Mouse (Mus musculus): ENCODE results near the gene Gm20458. TPM values are rescaled to one million over a fixed set of nuclear protein-coding genes. Genes with fewer than 3 reads are reported as not detected.
A peak's percentile ranks its signal among the peaks of the same experiment; 100 is the strongest.

The Gm20458 gene
- polyA plus RNA-seq, 1 experiment = 22.1 TPM

GRCm38 (mm10) chr2:164444701-164445100 is 16.1 kb upstream of the Gm20458 start:
- no peak for DNase-seq
- WGBS = 76% methylated on average over 2 of the region's 2 CpGs
- Histone ChIP-seq H3K36me3 (ENCODE audit: control insufficient read depth, insufficient read depth, low read length) (no peaks in the 10 kb centered on the region; the same call in 1 of the 2 replicates), H3K27me3 (replicated peaks; ENCODE audit: control insufficient read depth, insufficient read depth, low read length) (no peaks in the 10 kb centered on the region), H3K4me1 (ENCODE audit: control insufficient read depth, insufficient read depth, low read length) (peaks cover 8% of the 10 kb centered on the region; the same call in 1 of the 2 replicates), H3K27ac (ENCODE audit: insufficient read depth, low read depth, low read length) (no peak overlapping the region), H3K4me3 (ENCODE audit: insufficient read depth, low read depth, low read length) (no peak overlapping the region)
- TF ChIP-seq CTCF (conservative IDR thresholded peaks at IDR 0.05; ENCODE audit: insufficient read depth, insufficient read length, low read depth, low read length) = no peak
- TF ChIP-seq POLR2A (IDR thresholded peaks at IDR 0.05; ENCODE audit: low read depth, low read length) = no peak

DNA sequence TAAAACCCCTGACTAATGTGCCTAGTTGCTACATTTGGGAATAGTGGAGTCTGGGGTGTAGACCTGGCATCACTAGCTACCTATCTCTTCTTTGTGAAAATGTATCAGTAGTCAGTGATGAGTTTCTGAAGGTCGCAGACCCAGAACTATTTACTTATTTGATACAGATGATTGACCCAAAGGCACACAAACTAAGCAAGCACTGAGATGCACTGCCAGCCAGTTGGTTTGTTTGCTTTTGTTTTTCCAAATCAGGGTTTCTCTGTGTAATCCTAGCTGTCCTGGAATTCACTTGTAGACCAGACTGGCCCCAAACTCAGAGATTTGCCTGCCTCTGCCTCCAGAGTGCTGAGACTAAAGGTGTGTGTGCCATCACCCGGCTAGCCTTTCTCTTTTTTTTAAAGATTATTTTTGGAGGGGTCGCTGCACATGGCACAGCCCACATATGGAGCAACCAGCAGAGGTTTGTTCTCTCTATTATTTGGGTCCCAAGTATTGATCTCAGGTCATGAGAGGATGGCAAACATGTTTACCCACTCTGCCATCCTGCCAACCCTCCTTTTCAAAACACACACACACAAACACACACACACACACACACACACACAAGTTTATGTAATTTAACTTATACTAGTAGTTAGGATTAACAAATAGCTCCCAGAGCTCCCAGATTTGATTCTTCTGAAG is 15.2 kb upstream of the Gm20458 start:
- no peak for DNase-seq
- 0 out of 2 replicates have a peak overlapping the region, but pooled peaks have one; percentile 8 for H3K27ac ChIP-seq (ENCODE audit: insufficient read depth, low read depth, low read length)
- H3K4me1 ChIP-seq (ENCODE audit: control insufficient read depth, insufficient read depth, low read length) = peaks cover 8% of the 10 kb centered on the region; the same call in 1 of the 2 replicates
- no peaks in the 10 kb centered on the region for H3K27me3 ChIP-seq (replicated peaks; ENCODE audit: control insufficient read depth, insufficient read depth, low read length)
- WGBS = 78% methylated on average over 3 of the region's 3 CpGs
- H3K4me3 ChIP-seq (ENCODE audit: insufficient read depth, low read depth, low read length) = no peak overlapping the region
- H3K36me3 ChIP-seq (ENCODE audit: control insufficient read depth, insufficient read depth, low read length) = no peaks in the 10 kb centered on the region
- TF ChIP-seq POLR2A (IDR thresholded peaks at IDR 0.05; ENCODE audit: low read depth, low read length) = no peak
- no peak for TF ChIP-seq CTCF (conservative IDR thresholded peaks at IDR 0.05; ENCODE audit: insufficient read depth, insufficient read length, low read depth, low read length)

- WGBS = 50% methylated on average over 3 of the region's 3 CpGs
- no peaks in the 10 kb centered on the region for H3K36me3 ChIP-seq (ENCODE audit: control insufficient read depth, insufficient read depth, low read length)
- H3K4me1 ChIP-seq (ENCODE audit: control insufficient read depth, insufficient read depth, low read length) = peaks cover 8% of the 10 kb centered on the region; the same call in 1 of the 2 replicates
- no peaks in the 10 kb centered on the region for H3K27me3 ChIP-seq (replicated peaks; ENCODE audit: control insufficient read depth, insufficient read depth, low read length)
- peak; percentile 61 for DNase-seq
- peak overlapping the region; percentile 34; the same call in 1 of the 2 replicates for H3K27ac ChIP-seq (ENCODE audit: insufficient read depth, low read depth, low read length)
- H3K4me3 ChIP-seq (ENCODE audit: insufficient read depth, low read depth, low read length) = no peak overlapping the region
- TF ChIP-seq POLR2A (IDR thresholded peaks at IDR 0.05; ENCODE audit: low read depth, low read length) = no peak
- no peak for TF ChIP-seq CTCF (conservative IDR thresholded peaks at IDR 0.05; ENCODE audit: insufficient read depth, insufficient read length, low read depth, low read length)
Observed at GRCm38 (mm10) chr2:164446086-164446469, 14.7 kb upstream of the Gm20458 start.

DNA sequence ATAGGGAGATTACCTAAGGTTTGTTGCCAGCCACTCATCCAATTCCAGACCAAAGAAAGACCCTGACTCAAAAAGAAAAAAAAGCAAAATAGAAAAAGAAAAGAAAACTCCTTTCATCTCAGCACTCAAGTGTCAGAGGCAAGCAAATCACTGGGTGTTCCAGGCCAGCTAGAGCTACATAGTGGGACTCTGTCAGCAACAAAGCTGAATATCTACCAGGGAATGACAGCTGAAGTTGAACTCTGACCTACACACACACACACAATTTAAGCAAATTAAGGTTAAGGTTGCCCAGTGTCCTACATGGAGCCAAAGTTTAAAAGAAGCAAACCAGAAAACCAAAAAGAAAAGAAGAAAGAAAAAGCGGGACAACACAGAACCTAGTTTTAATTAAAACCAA is 12.6 kb upstream of the Gm20458 start:
- Histone ChIP-seq H3K27ac (ENCODE audit: insufficient read depth, low read depth, low read length) (no peak overlapping the region), H3K36me3 (ENCODE audit: control insufficient read depth, insufficient read depth, low read length) (no peaks in the 10 kb centered on the region), H3K4me1 (ENCODE audit: control insufficient read depth, insufficient read depth, low read length) (peaks cover 13% of the 10 kb centered on the region), H3K4me3 (ENCODE audit: insufficient read depth, low read depth, low read length) (no peak overlapping the region), H3K27me3 (replicated peaks; ENCODE audit: control insufficient read depth, insufficient read depth, low read length) (no peaks in the 10 kb centered on the region)
- TF ChIP-seq CTCF (conservative IDR thresholded peaks at IDR 0.05; ENCODE audit: insufficient read depth, insufficient read length, low read depth, low read length) (no peak), POLR2A (IDR thresholded peaks at IDR 0.05; ENCODE audit: low read depth, low read length) (no peak)
- 52% methylated on average over 1 of the region's 1 CpGs for WGBS
- peak; percentile 66 for DNase-seq

- Histone ChIP-seq H3K27me3 (replicated peaks; ENCODE audit: control insufficient read depth, insufficient read depth, low read length) (no peaks in the 10 kb centered on the region), H3K4me3 (ENCODE audit: insufficient read depth, low read depth, low read length) (no peak overlapping the region), H3K4me1 (ENCODE audit: control insufficient read depth, insufficient read depth, low read length) (peaks cover 14% of the 10 kb centered on the region), H3K36me3 (ENCODE audit: control insufficient read depth, insufficient read depth, low read length) (no peaks in the 10 kb centered on the region), H3K27ac (ENCODE audit: insufficient read depth, low read depth, low read length) (no peak overlapping the region)
- DNase-seq = peak; percentile 54
- 37% methylated on average over 5 of the region's 5 CpGs for WGBS
- TF ChIP-seq POLR2A (IDR thresholded peaks at IDR 0.05; ENCODE audit: low read depth, low read length) (no peak), CTCF (conservative IDR thresholded peaks at IDR 0.05; ENCODE audit: insufficient read depth, insufficient read length, low read depth, low read length) (no peak)
Observed at GRCm38 (mm10) chr2:164448921-164449320, 11.8 kb upstream of the Gm20458 start.

DNA sequence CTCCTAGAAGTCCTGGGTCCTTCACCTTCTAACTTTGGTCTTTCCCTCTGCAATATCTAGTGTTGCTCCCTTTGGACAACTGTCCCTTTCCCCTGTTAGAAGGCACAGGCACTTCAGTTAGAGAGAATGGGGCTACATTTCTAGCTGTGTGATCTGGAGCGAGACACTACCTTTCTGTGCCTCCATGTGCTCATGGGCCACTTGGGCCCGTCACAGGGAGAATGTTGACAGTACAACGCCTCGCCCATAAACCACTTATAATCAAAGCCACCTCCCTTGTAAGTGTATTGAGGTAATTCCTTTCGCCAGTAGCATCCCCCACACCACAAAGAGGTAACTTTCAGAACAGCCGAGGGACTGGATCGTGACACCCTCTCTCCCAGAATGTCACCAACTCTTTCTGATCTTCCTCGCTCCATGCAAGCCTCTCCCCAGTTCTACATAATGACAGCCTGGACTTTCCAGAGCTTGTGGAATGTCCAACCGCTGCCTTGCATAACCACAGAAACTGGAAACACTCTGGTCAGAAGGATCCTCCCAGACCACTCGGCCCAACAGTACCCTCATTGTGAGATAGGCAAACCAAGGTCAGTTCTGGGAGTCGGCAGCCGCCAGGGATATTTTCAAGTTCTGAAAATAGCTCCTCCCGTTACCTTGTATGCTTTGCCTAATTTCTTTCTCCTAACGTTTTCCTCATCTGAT is 11.3 kb upstream of the Gm20458 start:
- TF ChIP-seq CTCF (conservative IDR thresholded peaks at IDR 0.05; ENCODE audit: insufficient read depth, insufficient read length, low read depth, low read length) (no peak), POLR2A (IDR thresholded peaks at IDR 0.05; ENCODE audit: low read depth, low read length) (no peak)
- H3K4me3 ChIP-seq (ENCODE audit: insufficient read depth, low read depth, low read length) = no peak overlapping the region
- no peak for DNase-seq
- WGBS = 82% methylated on average over 14 of the region's 14 CpGs
- peaks cover 19% of the 10 kb centered on the region for H3K4me1 ChIP-seq (ENCODE audit: control insufficient read depth, insufficient read depth, low read length)
- H3K27ac ChIP-seq (ENCODE audit: insufficient read depth, low read depth, low read length) = no peak overlapping the region
- no peaks in the 10 kb centered on the region for H3K36me3 ChIP-seq (ENCODE audit: control insufficient read depth, insufficient read depth, low read length)
- no peaks in the 10 kb centered on the region for H3K27me3 ChIP-seq (replicated peaks; ENCODE audit: control insufficient read depth, insufficient read depth, low read length)

DNA sequence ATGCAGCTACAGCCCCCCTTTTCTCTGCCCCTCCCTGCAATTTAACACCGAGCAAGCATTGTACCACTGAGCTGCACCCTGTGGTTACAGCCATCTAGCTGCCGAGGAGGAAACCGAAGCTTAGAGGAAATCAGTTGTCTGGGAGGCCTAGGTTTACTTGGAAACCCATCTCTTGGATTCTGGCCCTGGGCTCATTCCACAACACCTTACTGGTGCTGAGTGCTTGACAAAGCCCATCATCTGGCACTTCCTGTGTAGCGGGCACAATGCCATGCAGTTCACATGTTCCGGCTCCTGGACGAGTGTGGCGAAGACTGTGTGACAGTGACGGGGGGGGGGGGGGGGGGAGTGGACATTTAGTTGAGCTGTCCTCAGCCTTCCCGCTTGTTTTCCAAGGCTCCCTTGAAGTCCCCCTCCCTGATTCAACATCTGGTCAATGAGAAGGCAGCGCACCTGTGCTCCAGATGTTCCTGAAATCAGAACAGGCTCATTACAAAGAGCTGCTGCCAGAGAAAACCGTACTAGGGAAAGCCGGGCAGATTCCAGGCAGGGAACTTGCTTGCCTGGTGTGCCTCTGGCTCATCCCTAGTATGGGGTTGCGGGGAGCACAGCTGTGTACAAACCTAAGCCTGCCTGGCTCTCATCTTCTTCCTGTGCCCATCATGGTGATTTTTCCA is 8.6 kb upstream of the Gm20458 start:
- Histone ChIP-seq H3K4me1 (ENCODE audit: control insufficient read depth, insufficient read depth, low read length) (peaks cover 39% of the 10 kb centered on the region), H3K4me3 (ENCODE audit: insufficient read depth, low read depth, low read length) (no peak overlapping the region), H3K27ac (ENCODE audit: insufficient read depth, low read depth, low read length) (no peak overlapping the region), H3K36me3 (ENCODE audit: control insufficient read depth, insufficient read depth, low read length) (no peaks in the 10 kb centered on the region), H3K27me3 (replicated peaks; ENCODE audit: control insufficient read depth, insufficient read depth, low read length) (no peaks in the 10 kb centered on the region)
- DNase-seq = peak; percentile 54
- no peak for TF ChIP-seq POLR2A (IDR thresholded peaks at IDR 0.05; ENCODE audit: low read depth, low read length)
- no peak for TF ChIP-seq CTCF (conservative IDR thresholded peaks at IDR 0.05; ENCODE audit: insufficient read depth, insufficient read length, low read depth, low read length)
- WGBS = 33% methylated on average over 12 of the region's 13 CpGs

All from kidney, adult 2 months (tissue).